Mouse (Mus musculus) neutrophil, adult 5-6 weeks (primary cell): ENCODE measurements around the gene Cox16. TPM values are rescaled to one million over a fixed set of nuclear protein-coding genes. Genes with fewer than 3 reads are reported as not detected.

Experiments used
- ATAC-seq: fragments of 151-379, 151-347 bp; 2 replicates; pipeline ENCODE4 v1.8.0; 2017; ENCODE audit warnings: mild to moderate bottlenecking, moderate TSS enrichment; ENCODE audit not compliant: insufficient number of reproducible peaks, poor library complexity, low FRiP score, severe bottlenecking; ENCODE audit errors: extremely low read depth
- total RNA-seq: library from RNA; stranded (forward); fragments of 200-1000 nt; gene quantifications from 2 replicates; pipeline ENCODE4 v1.2.3, GENCODE M21; 2017

Gene Cox16
- total RNA-seq, 1 experiment from 2014 or later = 65.4 TPM

GRCm38 (mm10) chr12:81331937-81332874 lies 152.7 kb downstream of the Cox16 start:
- no peak for ATAC-seq

- ATAC-seq = no peak
These were observed 153.8 kb downstream of the Cox16 start for GRCm38 (mm10) chr12:81331046-81331638.

- ATAC-seq = no peak
These were observed 159.9 kb downstream of the Cox16 start for GRCm38 (mm10) chr12:81324991-81325390.

- ATAC-seq = no peak
These were observed 160.8 kb downstream of the Cox16 start for GRCm38 (mm10) chr12:81324116-81324515.

- no peak for ATAC-seq
These were observed 163.9 kb downstream of the Cox16 start for GRCm38 (mm10) chr12:81321021-81321420.

- ATAC-seq = no peak
These were observed 167.1 kb downstream of the Cox16 start for GRCm38 (mm10) chr12:81317811-81318210.

GRCm38 (mm10) chr12:81315953-81316352 lies 169.0 kb downstream of the Cox16 start:
- no peak for ATAC-seq

Other genes with a start within 250 kb of the Cox16 start
- not detected in 2 replicates for gene Slc8a3, start 151.9 kb downstream of the Cox16 start, total RNA-seq
- gene Gm4787, start 105.7 kb downstream of the Cox16 start, total RNA-seq = 0.47 and 0.74 TPM in 2 replicates
- gene Adam4, start 63.2 kb downstream of the Cox16 start, total RNA-seq = 2.0 and 2.5 TPM in 2 replicates
- gene Gm20498, start 47.8 kb upstream of the Cox16 start, total RNA-seq = 20.5 and 25.6 TPM in 2 replicates
- 40.0 and 40.6 TPM in 2 replicates for gene Synj2bp, start 47.8 kb upstream of the Cox16 start, total RNA-seq
- gene Adam21, start 83.3 kb upstream of the Cox16 start, total RNA-seq = 0.12 and 0.47 TPM in 2 replicates
- gene Med6, start 109.9 kb upstream of the Cox16 start, total RNA-seq = 49.2 and 52.9 TPM in 2 replicates
- 0.37 TPM in 1 of 2 replicates, not detected in the other for gene Ttc9, start 146.1 kb upstream of the Cox16 start, total RNA-seq